Mouse (Mus musculus) embryo, embryonic 10 days (tissue): ENCODE data around the gene Ccdc74a.

Experiments used
- DNase-seq: peaks from one replicate; pipeline ENCODE4 v3.0.0-alpha.2; 2015; ENCODE audit warnings: low spot score

The Ccdc74a gene

DNA sequence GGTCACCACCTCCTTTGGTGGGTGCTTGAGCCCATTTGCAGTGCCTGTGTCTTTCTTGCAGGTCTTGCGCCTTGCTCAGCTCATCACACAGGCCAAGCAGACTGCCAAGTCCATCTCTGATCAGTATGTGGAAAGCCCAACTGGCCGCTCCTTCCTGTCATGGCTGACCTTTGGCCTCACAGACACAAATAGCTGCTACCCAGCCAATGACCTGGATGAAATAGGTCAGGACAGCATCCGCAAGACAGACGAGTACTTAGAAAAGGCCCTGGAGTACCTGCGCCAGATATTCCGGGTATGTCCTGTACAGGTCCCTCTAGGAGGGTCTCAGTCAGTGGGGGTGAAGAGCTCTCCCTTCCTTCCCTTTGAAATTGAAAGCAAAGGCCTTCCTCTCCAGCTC, 5.0 kb upstream of the Ccdc74a start:
- no peak for DNase-seq

DNA sequence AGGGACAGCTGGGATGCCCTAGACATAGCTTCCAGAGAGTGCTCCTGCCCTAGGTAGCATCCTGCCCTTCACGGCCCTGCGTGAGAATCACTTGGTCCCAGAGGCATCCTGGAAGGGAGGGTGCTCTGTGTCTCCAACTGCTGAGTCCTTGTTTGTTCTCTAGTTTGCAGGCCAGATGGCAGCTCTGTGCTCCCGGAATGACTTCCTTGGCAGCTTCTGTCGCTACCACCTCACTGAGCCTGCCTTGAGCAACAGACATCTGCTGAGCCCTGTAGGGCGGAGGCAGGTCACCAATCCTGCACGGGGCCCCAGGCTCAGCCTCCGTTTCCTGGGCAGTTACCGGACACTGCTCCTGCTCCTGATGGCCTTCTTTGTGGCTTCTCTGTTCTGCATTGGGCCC, 4.0 kb upstream of the Ccdc74a start:
- DNase-seq: no peak

DNA sequence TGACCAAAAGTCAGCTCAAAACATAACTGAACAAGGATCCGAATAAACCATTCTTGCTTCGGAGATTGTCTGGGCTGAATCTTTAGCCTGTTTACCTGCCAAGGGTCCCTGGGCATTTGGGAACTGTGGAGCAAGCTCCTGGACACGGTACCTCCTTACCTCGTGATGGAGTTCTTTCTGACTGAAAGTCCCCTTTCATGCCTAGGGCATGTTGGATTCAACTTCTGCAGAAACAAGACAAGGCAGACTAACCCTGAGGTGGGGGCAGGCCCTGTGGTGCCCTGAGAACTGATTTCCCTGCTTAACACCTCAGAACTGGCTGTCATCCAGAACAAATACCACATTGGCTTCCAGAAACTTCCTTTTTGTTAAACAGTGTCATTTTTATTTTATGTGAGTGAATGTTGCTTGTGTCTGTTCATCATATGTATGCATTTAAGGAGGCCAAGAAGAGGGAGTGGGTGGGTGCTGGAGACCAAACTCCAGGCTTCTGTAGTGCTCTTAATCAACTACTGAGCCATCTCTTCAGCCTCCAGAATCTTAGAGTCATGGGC, 2.8 kb upstream of the Ccdc74a start:
- DNase-seq: no peak

DNA sequence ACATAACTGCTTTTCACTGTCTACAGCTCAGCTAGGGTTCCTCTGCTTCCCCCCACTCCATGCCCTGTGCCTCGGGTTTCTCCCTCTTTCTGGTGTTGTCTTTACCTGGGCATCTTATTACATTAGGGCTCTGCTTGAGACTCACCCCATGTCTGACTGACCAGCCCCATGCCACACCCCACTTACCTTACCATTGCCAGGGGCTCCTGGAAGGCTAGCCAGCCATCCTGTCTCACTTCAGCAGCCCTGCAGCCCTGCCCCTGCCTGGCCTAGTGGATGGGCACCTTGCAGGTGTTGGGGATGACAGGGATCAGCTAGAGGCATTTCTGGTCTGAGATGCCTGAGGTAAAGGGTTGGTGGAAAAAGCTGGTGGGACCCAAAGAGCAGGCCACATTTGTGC, 886 bp downstream of the Ccdc74a start:
- no peak for DNase-seq

DNA sequence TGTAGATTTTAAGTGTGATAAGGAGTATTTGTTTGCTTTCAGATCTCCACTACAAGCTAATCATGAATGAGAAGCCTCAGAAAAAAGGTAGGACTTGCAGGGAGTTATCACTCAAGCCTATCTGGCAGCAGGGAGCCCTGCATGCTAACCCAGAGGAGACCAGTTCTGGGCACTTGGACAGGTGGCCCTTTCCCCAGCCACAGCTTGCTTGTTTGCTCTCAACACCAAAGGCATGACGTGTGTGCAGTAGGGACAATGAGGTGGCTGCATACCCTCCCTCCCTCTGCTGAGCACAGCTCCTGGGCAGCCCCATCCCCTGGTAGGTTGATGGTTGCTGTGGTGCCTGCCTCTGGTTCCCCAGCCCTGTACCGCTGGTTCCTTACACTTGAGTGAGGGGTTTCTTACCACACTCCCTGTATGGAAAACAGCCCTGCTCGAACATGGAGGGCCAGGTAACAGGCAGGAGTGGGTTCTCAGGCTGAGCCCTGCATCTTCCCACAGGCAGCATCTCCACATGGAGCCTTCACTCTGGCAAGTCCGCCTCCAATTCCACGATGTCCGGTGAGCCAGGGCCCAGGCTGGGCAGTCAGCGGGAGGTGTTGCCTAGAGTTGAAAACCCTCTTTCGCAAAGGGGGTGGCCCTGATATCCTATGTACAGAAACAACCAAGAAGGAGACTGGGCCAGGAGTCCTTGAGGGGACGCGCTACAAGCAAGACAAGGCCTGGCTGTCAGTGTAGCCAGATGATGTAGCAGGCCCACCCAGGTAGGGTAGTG, 1.5 kb downstream of the Ccdc74a start:
- no peak for DNase-seq

DNA sequence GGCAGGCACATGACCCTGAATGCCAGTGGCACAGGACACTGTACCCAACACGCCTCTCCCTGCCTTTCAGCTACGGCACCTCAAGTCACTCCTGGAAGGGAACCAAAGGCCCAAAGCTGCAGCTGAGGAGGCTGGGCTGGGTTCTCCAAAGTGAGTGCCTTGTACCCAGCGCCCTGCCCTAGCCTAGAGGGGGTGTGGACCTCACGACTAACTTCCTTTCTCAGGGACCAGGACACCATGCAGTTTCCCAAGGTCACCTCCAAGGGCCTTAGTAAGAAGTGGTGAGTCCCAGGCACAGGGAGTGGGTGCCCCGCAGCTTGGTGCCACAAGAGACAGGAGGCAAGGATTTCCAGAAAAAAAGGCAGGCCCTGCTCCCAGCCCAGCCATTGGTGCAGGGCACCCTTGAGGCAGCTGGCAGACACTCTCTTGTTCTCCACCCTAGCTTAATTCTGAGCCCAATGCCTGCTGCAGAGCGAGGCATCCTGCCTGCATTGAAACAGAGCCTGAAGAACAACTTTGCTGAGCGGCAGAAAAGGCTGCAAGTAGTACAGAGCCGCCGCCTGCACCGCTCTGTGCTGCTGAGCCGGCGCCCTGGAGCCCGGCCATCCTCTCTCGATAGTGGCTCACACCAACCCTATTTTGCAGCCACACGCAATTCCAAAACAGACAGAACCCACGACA, 3.8 kb downstream of the Ccdc74a start:
- no peak for DNase-seq

DNA sequence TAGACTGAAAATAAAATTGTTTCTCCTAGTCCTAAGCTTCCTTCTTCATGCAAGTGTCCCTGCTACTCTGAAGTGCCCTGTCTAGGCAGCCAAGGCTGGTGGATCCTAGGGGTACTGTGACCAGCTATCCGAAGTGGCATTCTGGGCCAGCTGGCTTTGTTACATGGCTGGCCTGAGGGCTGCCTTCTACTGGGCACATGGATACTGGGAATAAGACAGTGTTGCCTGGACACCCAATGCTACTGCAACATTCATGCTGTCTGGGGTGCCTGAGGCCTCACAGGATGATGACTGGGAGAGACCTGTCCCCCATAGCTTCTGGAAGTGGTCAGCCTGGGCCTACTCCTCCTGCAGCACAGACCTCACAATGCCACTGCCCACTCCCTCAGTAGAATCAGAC, 4.4 kb downstream of the Ccdc74a start:
- DNase-seq: no peak

DNA sequence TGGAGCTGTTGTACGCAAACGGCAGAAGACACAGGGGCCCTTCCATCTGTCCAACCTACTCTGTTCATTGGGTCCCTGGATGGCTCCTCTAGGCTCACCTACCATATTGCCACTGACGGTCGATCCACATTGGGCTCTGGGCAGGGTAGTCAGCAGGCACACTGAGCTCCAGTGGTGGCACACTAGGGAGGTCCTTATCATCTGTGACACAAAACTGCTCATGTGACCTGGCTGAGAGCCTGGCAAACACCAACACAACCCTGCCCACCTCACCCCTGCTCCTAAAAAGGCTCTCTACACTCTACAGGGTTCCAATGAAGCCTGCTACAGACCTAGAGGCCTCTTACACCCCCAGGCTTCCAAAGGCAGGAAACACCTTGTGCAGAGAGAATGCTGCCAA, 6.3 kb downstream of the Ccdc74a start:
- no peak for DNase-seq

DNA sequence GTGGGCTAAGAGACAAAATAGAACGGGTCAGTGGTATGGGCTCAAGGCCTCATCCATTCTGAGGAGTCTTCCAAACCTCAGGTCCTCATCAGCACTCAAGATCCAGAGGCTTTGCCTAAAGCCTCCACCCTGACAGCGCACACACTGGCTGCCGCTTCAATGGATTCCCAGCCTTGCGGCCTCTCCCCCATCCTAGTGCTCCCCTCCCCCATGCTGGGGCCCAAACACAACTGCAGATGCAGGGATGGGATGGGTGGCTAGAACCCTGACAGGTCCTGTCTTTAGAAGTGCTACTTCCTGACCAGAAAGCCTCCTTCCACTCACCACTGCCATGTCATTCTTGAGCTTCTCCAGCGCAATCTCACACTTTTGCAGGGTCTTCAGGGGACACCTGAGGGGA, 7.3 kb downstream of the Ccdc74a start:
- DNase-seq: no peak

DNA sequence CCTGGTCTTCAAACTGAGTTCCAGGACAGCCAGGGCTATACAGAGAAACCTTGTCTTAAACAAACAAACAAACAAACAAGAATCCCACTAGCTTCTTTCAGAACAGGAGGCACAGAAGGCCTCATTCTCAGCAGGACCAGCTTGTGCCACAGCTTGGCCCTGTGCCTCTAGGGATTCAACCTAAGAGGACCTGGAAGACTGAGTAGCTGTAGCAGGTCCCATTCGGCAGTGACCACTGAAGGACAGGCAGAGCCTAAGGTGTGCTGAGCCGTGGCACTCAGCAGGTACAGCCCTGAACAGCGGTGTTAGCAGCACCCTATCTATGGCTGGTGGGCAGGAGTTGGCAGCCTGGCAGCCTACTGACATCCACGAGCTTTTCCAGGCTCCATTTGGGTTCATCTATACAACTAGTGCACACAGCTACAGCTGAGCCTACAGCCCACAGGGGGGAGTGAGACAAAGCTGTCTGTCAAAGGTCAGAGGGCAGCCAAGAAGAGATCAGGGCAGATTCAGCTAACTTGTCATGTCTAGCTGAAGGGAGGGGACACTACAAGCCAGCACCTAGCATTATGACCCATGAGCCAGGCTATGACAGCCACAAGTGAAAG, 8.0 kb downstream of the Ccdc74a start:
- no peak for DNase-seq

DNA sequence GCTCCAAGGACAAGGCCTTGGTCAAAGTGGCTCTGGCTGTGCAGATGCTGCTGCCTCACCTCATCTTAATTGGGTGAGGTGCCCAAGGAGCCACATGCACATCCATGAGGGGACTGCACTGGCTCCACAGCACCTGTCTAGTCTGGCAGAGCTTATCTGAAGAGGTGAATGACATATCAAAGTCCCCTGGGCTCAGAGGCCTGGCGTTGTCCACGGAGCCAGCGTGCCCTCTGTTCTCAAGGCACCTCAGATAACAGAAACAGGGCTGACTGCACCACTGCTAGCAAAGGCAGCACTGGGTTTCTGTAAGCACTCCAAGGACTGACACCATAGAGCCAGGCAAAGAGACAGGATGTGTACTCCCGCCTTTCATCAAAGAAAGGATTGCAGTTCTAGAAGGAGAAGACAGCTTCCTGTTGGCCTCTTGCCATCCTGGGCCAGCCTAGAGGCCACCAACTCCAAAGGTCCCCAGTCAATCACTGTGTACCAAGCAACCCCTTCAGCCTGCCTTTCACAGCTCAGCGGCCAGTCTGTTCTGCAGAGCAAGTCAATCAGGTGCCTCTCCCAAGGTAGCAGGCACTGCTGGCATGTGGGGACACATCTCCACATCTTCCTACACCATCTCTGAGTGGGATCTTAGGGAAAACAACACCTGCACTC, 10.1 kb downstream of the Ccdc74a start:
- no peak for DNase-seq

DNA sequence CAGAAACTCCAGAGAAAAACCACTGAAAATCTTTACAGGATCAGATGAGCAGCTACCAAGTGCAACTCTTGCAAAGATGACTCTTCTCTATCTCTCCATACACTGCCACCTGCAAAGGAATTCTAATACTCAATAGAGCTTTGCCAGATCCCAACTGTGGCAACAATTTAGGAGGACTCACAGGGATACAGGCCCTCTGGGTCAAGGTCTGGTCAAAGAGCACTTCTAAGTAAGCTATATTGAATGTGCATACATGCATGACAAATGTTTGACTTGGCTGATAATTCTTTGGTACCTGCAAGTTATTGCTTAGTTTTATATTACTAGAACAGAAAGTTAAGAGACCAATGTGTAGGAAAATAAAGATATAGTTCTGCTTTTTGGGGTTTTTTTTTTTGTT, 19.3 kb downstream of the Ccdc74a start:
- DNase-seq: no peak

DNA sequence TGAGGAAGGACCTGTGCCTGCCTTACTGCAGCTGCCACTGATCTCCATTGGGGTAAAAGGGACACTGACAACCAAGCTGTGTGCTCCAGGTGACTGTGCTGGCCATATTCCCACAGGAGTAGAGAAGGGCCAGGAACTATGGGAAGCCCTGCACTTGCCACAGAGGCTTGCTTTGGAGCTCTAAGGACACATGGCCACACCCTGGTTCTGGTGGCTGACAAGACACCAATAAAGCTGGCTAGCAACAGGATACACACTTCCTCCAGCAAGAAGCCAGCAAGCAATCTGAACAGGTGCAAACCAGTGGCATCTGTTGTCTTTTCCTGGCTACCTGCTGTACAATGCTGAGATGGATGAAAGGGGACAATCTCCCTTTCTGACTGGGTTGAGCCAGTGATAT, 23.6 kb downstream of the Ccdc74a start:
- DNase-seq: no peak

DNA sequence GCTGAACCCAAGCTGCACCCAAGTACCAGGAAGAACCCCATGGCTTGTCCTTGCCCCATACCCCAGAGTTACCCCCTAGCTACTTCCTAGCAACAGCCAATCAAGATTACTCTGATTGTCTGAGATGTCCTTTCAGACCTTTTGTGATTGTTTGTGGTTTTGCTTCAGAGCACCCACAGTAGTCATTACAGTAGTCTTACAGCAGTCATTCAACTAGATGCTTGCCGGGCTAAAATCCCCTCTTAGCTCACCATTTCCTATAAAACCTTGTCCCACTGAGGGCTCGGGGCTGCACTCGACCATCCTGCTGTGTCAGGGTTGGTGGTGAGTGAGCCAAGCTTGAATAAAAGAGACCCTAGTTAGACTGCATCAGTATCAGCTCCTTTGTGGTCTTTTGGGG, 48.6 kb downstream of the Ccdc74a start:
- no peak for DNase-seq
